Mouse (Mus musculus): ENCODE results near the gene Zfp292. TPM values are rescaled to one million over a fixed set of nuclear protein-coding genes. Genes with fewer than 3 reads are reported as not detected.

Zfp292 gene
- total RNA-seq, 2 experiments from 2014 or later, result 23.8 to 26.0 TPM

GRCm38 (mm10) chr4:34883366-34884029 is 738 bp upstream of the Zfp292 start:
- DNase-seq (ENCODE audit: extremely low spot score in 1 of 2, low spot score in 1 of 2), result no peak

- peak in 1 of 2 experiments; percentile 35 for DNase-seq (ENCODE audit: extremely low spot score in 1 of 2, low spot score in 1 of 2)
Observed at GRCm38 (mm10) chr4:34882291-34882769, 430 bp downstream of the Zfp292 start.

GRCm38 (mm10) chr4:34881851-34882250 is 909 bp downstream of the Zfp292 start:
- DNase-seq (ENCODE audit: extremely low spot score in 1 of 2, low spot score in 1 of 2), result no peak

- DNase-seq (ENCODE audit: extremely low spot score in 1 of 2, low spot score in 1 of 2), result no peak
Observed at GRCm38 (mm10) chr4:34880921-34881650, 1.7 kb downstream of the Zfp292 start.

GRCm38 (mm10) chr4:34874234-34874633 is 8.5 kb downstream of the Zfp292 start:
- DNase-seq (ENCODE audit: extremely low spot score in 1 of 2, low spot score in 1 of 2), result no peak

- DNase-seq (ENCODE audit: extremely low spot score in 1 of 2, low spot score in 1 of 2), result no peak
Observed at GRCm38 (mm10) chr4:34872896-34873495, 9.8 kb downstream of the Zfp292 start.

GRCm38 (mm10) chr4:34869813-34870212 is 12.9 kb downstream of the Zfp292 start:
- DNase-seq (ENCODE audit: extremely low spot score in 1 of 2, low spot score in 1 of 2), result no peak

GRCm38 (mm10) chr4:34861438-34861837 is 21.3 kb downstream of the Zfp292 start:
- no peak for DNase-seq (ENCODE audit: extremely low spot score in 1 of 2, low spot score in 1 of 2)

GRCm38 (mm10) chr4:34859416-34859815 is 23.3 kb downstream of the Zfp292 start:
- DNase-seq (ENCODE audit: extremely low spot score in 1 of 2, low spot score in 1 of 2), result no peak

GRCm38 (mm10) chr4:34858903-34859302 is 23.9 kb downstream of the Zfp292 start:
- DNase-seq (ENCODE audit: extremely low spot score in 1 of 2, low spot score in 1 of 2), result no peak

- no peak for DNase-seq (ENCODE audit: extremely low spot score in 1 of 2, low spot score in 1 of 2)
Observed at GRCm38 (mm10) chr4:34855966-34856365, 26.8 kb downstream of the Zfp292 start.

GRCm38 (mm10) chr4:34852051-34852450 is 30.7 kb downstream of the Zfp292 start:
- DNase-seq (ENCODE audit: extremely low spot score in 1 of 2, low spot score in 1 of 2), result no peak

- DNase-seq (ENCODE audit: extremely low spot score in 1 of 2, low spot score in 1 of 2), result no peak
Observed at GRCm38 (mm10) chr4:34850156-34850555, 32.6 kb downstream of the Zfp292 start.

GRCm38 (mm10) chr4:34847679-34848309 is 35.0 kb downstream of the Zfp292 start:
- no peak for DNase-seq (ENCODE audit: extremely low spot score in 1 of 2, low spot score in 1 of 2)

- no peak for DNase-seq (ENCODE audit: extremely low spot score in 1 of 2, low spot score in 1 of 2)
Observed at GRCm38 (mm10) chr4:34843839-34844238, 38.9 kb downstream of the Zfp292 start.

- no peak for DNase-seq (ENCODE audit: extremely low spot score in 1 of 2, low spot score in 1 of 2)
Observed at GRCm38 (mm10) chr4:34842826-34843225, 39.9 kb downstream of the Zfp292 start.

GRCm38 (mm10) chr4:34831496-34831895 is 51.3 kb downstream of the Zfp292 start:
- no peak for DNase-seq (ENCODE audit: extremely low spot score in 1 of 2, low spot score in 1 of 2)

GRCm38 (mm10) chr4:34829456-34829855 is 53.3 kb downstream of the Zfp292 start:
- no peak for DNase-seq (ENCODE audit: extremely low spot score in 1 of 2, low spot score in 1 of 2)

- DNase-seq (ENCODE audit: extremely low spot score in 1 of 2, low spot score in 1 of 2), result no peak
Observed at GRCm38 (mm10) chr4:34823901-34824300, 58.9 kb downstream of the Zfp292 start.

- no peak for DNase-seq (ENCODE audit: extremely low spot score in 1 of 2, low spot score in 1 of 2)
Observed at GRCm38 (mm10) chr4:34819904-34820303, 62.9 kb downstream of the Zfp292 start.

Data from layer of hippocampus, postnatal 25 days (tissue).